Mouse (Mus musculus) R1 (cell line): ENCODE data around the gene Tmem151b.
A peak's percentile ranks its signal among the peaks of the same experiment; 100 is the strongest.

ENCODE experiments used
- DNase-seq: peaks from one replicate; pipeline ENCODE4 v3.0.0-alpha.2; 2018; ENCODE audit warnings: low read depth, low spot score

Tmem151b gene

GRCm38 (mm10) chr17:45584096-45584896, 34.8 kb upstream of the Tmem151b start:
- DNase-seq = peak; percentile 84

- DNase-seq = peak; percentile 87
These were observed 33.4 kb upstream of the Tmem151b start for GRCm38 (mm10) chr17:45582715-45583355.

- no peak for DNase-seq
These were observed 32.7 kb upstream of the Tmem151b start for GRCm38 (mm10) chr17:45582188-45582587.

GRCm38 (mm10) chr17:45581567-45581983, 32.1 kb upstream of the Tmem151b start:
- peak; percentile 85 for DNase-seq

- no peak for DNase-seq
These were observed 31.5 kb upstream of the Tmem151b start for GRCm38 (mm10) chr17:45580958-45581477.

- no peak for DNase-seq
These were observed 30.1 kb upstream of the Tmem151b start for GRCm38 (mm10) chr17:45579554-45579953.

GRCm38 (mm10) chr17:45578843-45579242, 29.4 kb upstream of the Tmem151b start:
- peak; percentile 78 for DNase-seq

- DNase-seq = no peak
These were observed 28.8 kb upstream of the Tmem151b start for GRCm38 (mm10) chr17:45578242-45578641.

GRCm38 (mm10) chr17:45575123-45575897, 25.8 kb upstream of the Tmem151b start:
- no peak for DNase-seq

- DNase-seq = peak; percentile 81
These were observed 24.8 kb upstream of the Tmem151b start for GRCm38 (mm10) chr17:45574129-45574761.

- peak; percentile 97 for DNase-seq
These were observed 24.3 kb upstream of the Tmem151b start for GRCm38 (mm10) chr17:45573780-45574123.

GRCm38 (mm10) chr17:45573087-45573779, 23.8 kb upstream of the Tmem151b start, which contains the start of gene Hsp90ab1:
Hsp90ab1 (minus strand) TSS chr17:45573271.
- DNase-seq = peak; percentile 98

GRCm38 (mm10) chr17:45572103-45573086, 22.9 kb upstream of the Tmem151b start:
- DNase-seq = peak; percentile 96

- no peak for DNase-seq
These were observed 20.5 kb upstream of the Tmem151b start for GRCm38 (mm10) chr17:45569999-45570398.

GRCm38 (mm10) chr17:45568990-45569389, 19.5 kb upstream of the Tmem151b start:
- DNase-seq = no peak

GRCm38 (mm10) chr17:45567162-45567601, 17.7 kb upstream of the Tmem151b start:
- DNase-seq = peak; percentile 84

GRCm38 (mm10) chr17:45566360-45567161, 17.1 kb upstream of the Tmem151b start:
- DNase-seq = peak; percentile 77

- DNase-seq = no peak
These were observed 16.5 kb upstream of the Tmem151b start for GRCm38 (mm10) chr17:45566031-45566359.

- DNase-seq = no peak
These were observed 15.6 kb upstream of the Tmem151b start for GRCm38 (mm10) chr17:45565103-45565502.
